Mouse (Mus musculus) hindbrain, embryonic 11.5 days (tissue): ENCODE data around the gene Gm9602. TPM values are rescaled to one million over a fixed set of nuclear protein-coding genes. Genes with fewer than 3 reads are reported as not detected.
"Not testable (repeated sequence)": the region's sequence is repeated elsewhere in the genome, so short reads cannot be mapped to it uniquely, and the experiment has no call there.

Experiments used
- ATAC-seq: fragments of 200-750 bp; cut with Nextera tagmentation; 2 replicates; pipeline ENCODE4 v1.8.0; 2017; ENCODE audit warnings: mild to moderate bottlenecking, moderate TSS enrichment, moderate library complexity; ENCODE audit not compliant: low FRiP score
- DNase-seq: peaks from one replicate; pipeline ENCODE4 v3.0.0-alpha.2; 2015; ENCODE audit warnings: low spot score
- H3K27ac ChIP-seq: fragments of 300-500 bp; sonication (generic); 2 replicates; pipeline ENCODE4 v1.5.1; 2014; ENCODE audit warnings: mild to moderate bottlenecking, low read depth, low read length
- H3K27me3 ChIP-seq: fragments of 300-500 bp; sonication (generic); 2 replicates; pipeline ENCODE4 v1.6.1; 2014; ENCODE audit warnings: mild to moderate bottlenecking, low read length, moderate library complexity, mixed read lengths; ENCODE audit not compliant: control insufficient read depth, insufficient read depth
- H3K36me3 ChIP-seq: fragments of 300-500 bp; sonication (generic); 2 replicates; pipeline ENCODE4 v1.6.1; 2014; ENCODE audit warnings: mild to moderate bottlenecking, low read length, moderate library complexity, mixed read lengths; ENCODE audit not compliant: control insufficient read depth, insufficient read depth
- H3K4me1 ChIP-seq: fragments of 300-500 bp; sonication (generic); replicated peaks from 2 replicates; pipeline ENCODE4 v1.6.1; 2014; ENCODE audit warnings: low read length, mixed read lengths; ENCODE audit not compliant: control insufficient read depth, insufficient read depth
- H3K4me2 ChIP-seq: fragments of 300-500 bp; sonication (generic); replicated peaks from 2 replicates; pipeline ENCODE4 v1.6.1; 2014; ENCODE audit warnings: mild to moderate bottlenecking, low read depth, low read length
- H3K4me3 ChIP-seq: fragments of 300-500 bp; sonication (generic); 2 replicates; pipeline ENCODE4 v1.5.1; 2014; ENCODE audit warnings: low read depth, low read length
- H3K9ac ChIP-seq: fragments of 300-500 bp; sonication (generic); 2 replicates; pipeline ENCODE4 v1.6.1; 2014; ENCODE audit warnings: low read depth, low read length
- H3K9me3 ChIP-seq: fragments of 300-500 bp; sonication (generic); 2 replicates; pipeline ENCODE4 v1.6.1; 2016; ENCODE audit warnings: low read length; ENCODE audit not compliant: control insufficient read depth
- WGBS: fragments of 180-500 bp; shearing (Covaris S2); extraction: QIAGEN DNeasy Blood & Tissue Kit; methylation state at CpG from one replicate; pipeline ENCODE4 v1.1.7; 2014; 5-methylcytosine and 5-hydroxymethylcytosine counted together
- polyA plus RNA-seq: library from polyadenylated mRNA; unstranded; fragments of >200 nt; fragmentation: Nextera tagmentation; extraction: Ambion mirVana; gene quantifications from 2 replicates; pipeline ENCODE4 v1.2.1, GENCODE M21; 2014

Gene Gm9602
- polyA plus RNA-seq = not detected in 2 replicates

DNA sequence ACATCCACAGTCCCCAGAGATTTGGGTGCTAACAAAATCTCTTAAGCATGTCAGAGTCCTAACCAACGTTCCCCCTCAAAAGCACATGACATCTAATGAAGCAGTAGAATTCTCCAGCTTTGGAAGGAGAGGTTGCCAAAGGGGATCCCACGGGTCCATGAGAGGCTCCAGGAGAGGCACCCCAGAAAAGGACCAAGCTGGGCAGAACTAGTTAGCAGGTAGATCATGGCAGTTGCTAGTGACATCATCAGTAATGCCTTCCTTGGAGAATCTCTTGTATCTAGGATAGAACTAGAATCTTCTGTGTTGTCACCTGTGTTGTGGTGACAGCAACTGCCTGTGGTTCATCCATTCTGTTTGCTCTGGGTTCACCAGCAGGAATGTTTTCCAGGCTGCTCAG is at the start of gene Gm9602:
Gm9602 (plus strand) TSS at position 301 of the 400 bp plus-strand sequence.
- not testable (repeated sequence) for ATAC-seq, DNase-seq, H3K9me3 ChIP-seq, H3K27me3 ChIP-seq, H3K4me2 ChIP-seq, H3K36me3 ChIP-seq, H3K27ac ChIP-seq, H3K4me3 ChIP-seq, H3K4me1 ChIP-seq, H3K9ac ChIP-seq
- no CpG with 5 or more reads among the region's 2 CpGs for WGBS

- not testable (repeated sequence) for DNase-seq, H3K4me2 ChIP-seq, H3K4me1 ChIP-seq, ATAC-seq, H3K36me3 ChIP-seq, H3K4me3 ChIP-seq, H3K27ac ChIP-seq, H3K27me3 ChIP-seq, H3K9ac ChIP-seq, H3K9me3 ChIP-seq
- 88% methylated on average over 6 of the region's 6 CpGs for WGBS
Measured at GRCm38 (mm10) chr14:4806421-4806820, 30.3 kb downstream of the Gm9602 start.

DNA sequence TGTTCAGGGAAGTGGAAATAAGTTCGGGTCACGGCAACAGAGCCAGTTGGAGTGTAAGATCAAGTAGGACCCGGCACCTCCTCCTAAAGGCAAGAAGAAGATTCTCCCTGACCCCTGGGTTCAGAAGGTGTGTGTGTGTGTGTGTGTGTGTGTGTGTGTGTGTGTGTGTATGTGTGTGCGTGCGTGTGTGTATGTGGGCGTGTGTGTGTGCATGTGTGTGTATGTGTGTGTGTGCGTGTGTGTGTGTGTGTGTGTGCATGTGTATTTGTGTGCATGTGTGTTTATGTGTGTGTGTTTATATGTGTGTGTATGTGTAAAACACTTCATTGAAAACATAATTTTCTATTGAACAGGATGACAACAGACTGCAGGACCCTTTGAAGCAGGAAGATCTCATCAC is 45.8 kb downstream of the Gm9602 start:
- ATAC-seq, H3K4me2 ChIP-seq, H3K9me3 ChIP-seq, H3K4me3 ChIP-seq, DNase-seq, H3K9ac ChIP-seq, H3K27ac ChIP-seq, H3K4me1 ChIP-seq, H3K36me3 ChIP-seq, H3K27me3 ChIP-seq: not testable (repeated sequence)
- WGBS = 71% methylated on average over 1 of the region's 7 CpGs

Other genes starting within 250 kb of the Gm9602 start
- not detected in 2 replicates for gene Gm3047, start 220.9 kb upstream of the Gm9602 start, polyA plus RNA-seq
- not detected in 2 replicates for gene Gm8159, start 144.0 kb upstream of the Gm9602 start, polyA plus RNA-seq
- gene Gm3239, start 112.1 kb upstream of the Gm9602 start, polyA plus RNA-seq = 0.45 TPM in 1 of 2 replicates, not detected in the other
- not detected in 2 replicates for gene Gm7876, start 67.1 kb upstream of the Gm9602 start, polyA plus RNA-seq
- gene Gm3252, start 49.6 kb upstream of the Gm9602 start, polyA plus RNA-seq = 0.11 and 0.63 TPM in 2 replicates
- gene Gm3269, start 61.8 kb downstream of the Gm9602 start, polyA plus RNA-seq = not detected in 2 replicates
- gene Gm3264, start 79.2 kb downstream of the Gm9602 start, polyA plus RNA-seq = 0.28 and 1.3 TPM in 2 replicates
- 0.22 TPM in 1 of 2 replicates, not detected in the other for gene Gm3278, start 116.1 kb downstream of the Gm9602 start, polyA plus RNA-seq
- not detected in 2 replicates for gene Gm8297, start 207.6 kb downstream of the Gm9602 start, polyA plus RNA-seq
- 0.64 and 0.93 TPM in 2 replicates for gene Gm3298, start 239.6 kb downstream of the Gm9602 start, polyA plus RNA-seq